Mouse (Mus musculus): ENCODE results near the gene Gfap. TPM values are rescaled to one million over a fixed set of nuclear protein-coding genes. Genes with fewer than 3 reads are reported as not detected.

The Gfap gene
- polyA plus RNA-seq (2014; fragmentation: Illumina TruSeq; extraction: RNeasy Lipid Tissue Mini Kit (QIAGEN cat#74804); ENCODE audit: low replicate concordance), result not detected

DNA sequence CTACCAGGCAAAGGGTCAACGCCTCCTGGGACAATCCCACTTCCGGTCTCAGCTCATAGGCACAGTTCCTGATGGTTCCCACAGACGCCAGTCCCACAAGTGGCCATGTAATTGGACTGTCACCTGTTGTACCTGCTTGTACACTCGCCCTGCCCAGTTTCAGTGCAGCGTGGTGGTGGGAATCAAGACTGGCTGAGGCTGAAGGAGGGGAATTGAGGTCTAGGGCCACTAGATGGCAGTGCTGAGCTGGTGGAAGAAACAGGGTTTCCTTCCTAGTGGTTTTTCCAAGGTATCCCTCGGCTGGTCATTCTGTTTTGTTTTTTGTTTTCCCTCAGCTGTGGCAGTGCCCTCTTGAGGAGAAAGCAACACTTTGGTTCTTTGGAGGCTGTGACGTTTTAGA lies at the start of gene Gfap:
Gene Gfap (minus strand): TSS at position 150 of the 400 bp plus-strand sequence.

DNA sequence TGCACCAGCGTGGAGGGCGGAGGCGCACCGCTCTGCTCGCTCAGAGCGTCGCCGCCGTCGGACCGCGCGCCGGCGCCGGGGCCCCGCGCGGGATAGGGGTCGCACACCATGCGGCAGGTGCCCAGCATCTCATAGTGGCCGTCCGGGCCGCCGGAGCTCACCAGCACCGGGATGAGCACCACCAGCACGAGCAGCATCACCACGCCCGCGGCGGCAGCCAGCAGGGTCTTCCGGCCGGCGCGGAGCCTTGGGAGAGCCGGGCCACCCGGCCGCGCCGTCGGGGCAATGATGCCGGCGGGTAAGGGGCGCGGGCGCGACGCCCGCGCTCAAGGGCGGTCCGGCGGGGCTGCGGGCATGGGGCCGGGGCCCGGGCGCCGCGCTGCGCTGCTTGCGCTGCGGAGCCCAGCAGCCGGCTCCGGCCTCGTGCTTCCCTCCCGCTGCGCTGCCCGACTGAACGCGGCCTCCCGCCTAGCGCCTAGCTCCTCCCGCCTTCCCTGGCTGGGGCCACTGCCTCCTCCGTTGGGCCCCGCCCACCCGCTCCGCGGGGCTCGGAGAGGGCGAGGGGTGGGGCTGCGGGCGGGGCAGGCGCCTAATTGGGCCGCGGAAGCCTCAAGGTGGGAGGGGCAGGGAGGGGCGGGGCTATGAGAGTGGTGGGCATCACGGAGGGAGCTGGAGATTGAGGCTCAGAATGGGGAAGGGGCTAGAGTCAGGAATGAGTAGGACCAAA lies 45.7 kb upstream of the Gfap start, which contains the start of gene C1ql1:
Gene C1ql1 (minus strand): TSS at position 424 of the 727 bp plus-strand sequence.

DNA sequence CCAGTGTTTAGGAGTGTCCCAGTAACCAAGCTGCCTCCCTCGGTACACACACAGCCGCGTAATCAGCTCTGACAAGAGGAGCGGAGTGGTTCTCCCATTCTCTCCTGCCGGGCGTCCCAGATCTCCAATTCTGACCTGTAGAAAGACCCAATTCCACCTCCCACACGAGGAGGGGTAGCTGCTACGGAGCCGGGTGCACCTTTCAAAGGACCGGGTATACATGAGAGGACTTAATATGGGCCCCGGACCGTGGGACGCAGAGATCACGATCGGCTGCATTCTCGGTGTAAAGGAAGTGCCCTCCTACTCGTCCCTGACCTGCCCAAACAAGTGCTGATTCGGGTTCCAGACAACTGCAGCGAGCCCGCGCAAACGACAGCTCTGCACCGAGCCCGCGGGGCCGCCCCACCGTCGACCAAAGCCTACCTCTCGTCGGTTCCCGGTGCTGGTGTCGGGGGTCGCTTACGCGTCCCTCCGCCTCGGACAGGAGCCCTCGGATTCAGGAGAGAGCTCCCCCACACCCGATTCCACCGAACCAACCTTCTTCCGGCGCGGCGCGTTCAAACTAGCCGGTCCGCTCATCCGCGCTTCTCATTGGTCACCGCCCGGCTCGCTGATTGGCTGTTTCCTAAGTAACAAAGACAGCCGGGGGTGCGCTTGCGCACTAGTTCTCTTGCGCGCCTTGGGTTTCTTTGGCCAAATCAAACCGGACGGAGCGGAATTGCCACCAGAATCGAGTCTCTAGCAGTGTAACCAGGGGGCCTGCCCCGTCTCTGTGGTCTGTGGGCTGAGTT lies 24.0 kb upstream of the Gfap start, which contains the start of gene Kif18b:
Gene Kif18b (minus strand): TSS at position 568 of the 794 bp plus-strand sequence.

DNA sequence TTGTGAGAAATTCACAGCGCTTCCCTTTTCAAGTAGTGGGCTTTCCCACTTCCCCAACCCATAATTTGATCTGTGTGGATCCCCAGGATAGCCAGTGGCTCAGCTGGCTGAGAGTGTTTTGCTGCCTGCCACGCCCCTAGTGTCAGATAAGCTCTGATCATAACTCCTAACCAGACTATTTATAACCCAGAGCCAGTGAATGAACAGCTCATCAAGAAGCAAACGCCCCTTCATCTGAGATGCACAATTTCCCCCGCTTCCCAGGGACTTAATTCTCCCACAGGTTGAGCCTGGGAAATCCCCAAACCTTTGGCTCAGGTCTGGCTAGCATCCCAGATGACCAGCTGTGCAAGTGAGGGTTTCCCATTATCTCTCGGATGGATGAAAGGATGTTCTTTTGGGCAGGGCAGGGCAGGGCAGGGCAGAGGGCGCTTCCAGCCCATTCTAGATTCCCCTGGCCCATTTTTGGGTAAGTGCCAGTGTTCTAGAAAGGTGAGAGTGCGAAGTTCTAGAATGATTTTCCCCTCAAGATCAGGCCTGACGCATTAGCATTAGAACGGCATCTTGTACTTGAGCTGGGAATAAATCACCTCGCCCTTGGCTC lies 16.0 kb downstream of the Gfap start, which contains the start of gene Fam187a:
Gene Fam187a (plus strand): TSS at position 554 of the 604 bp plus-strand sequence.

DNA sequence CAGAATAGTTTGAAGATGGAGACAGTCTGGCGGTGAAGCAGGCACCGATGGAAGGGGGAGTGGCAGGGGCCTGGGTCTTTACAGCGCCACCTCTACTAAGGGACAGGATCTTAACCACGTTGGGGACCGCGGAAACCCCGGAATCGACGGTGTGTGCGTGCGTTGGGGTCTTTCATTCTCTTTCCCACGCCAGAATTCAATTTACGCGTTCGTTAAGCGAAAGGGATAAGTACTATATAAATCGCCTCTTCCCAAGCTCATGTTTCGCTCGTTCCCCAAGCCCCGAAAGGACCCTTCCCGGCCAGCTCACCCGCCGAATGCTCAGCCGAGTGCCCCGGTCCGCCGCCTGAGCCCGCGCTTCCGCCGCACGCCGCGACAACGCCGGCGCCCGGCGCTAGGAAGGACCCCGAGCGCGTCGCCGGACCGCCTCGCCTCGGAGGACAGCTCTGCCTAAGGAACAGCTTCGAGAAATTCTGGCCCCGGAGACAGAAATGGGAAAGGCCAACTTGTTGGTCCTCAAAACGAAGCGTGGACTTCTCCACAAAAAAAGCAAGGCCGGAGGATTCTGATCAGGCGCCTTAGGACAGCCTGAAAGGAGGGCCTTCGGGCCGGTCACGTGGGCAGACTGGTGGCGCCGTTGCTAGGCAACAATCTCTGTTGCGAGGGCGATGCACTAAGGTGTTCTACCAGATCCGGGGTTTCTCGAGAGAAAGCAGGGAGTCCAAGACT lies 20.0 kb downstream of the Gfap start, which contains the start of the genes Eftud2 and Ccdc103:
Gene Eftud2 (minus strand): TSS at position 401 of the 729 bp plus-strand sequence.
Gene Ccdc103 (plus strand): TSS at position 620 of the 729 bp plus-strand sequence.

Other genes starting within 250 kb of the Gfap start
- not detected for gene Meioc, start 237.2 kb downstream of the Gfap start, polyA plus RNA-seq (2014; fragmentation: Illumina TruSeq; extraction: RNeasy Lipid Tissue Mini Kit (QIAGEN cat#74804); ENCODE audit: low replicate concordance)
- 28.0 TPM for gene Ccdc43, start 203.1 kb downstream of the Gfap start, polyA plus RNA-seq (2014; fragmentation: Illumina TruSeq; extraction: RNeasy Lipid Tissue Mini Kit (QIAGEN cat#74804); ENCODE audit: low replicate concordance)
- gene Adam11, start 139.5 kb downstream of the Gfap start, polyA plus RNA-seq (2014; fragmentation: Illumina TruSeq; extraction: RNeasy Lipid Tissue Mini Kit (QIAGEN cat#74804); ENCODE audit: low replicate concordance), result 0.07 TPM
- 6.4 TPM for gene Gjc1, start 81.2 kb downstream of the Gfap start, polyA plus RNA-seq (2014; fragmentation: Illumina TruSeq; extraction: RNeasy Lipid Tissue Mini Kit (QIAGEN cat#74804); ENCODE audit: low replicate concordance)
- not detected for gene Higd1b, start 65.1 kb downstream of the Gfap start, polyA plus RNA-seq (2014; fragmentation: Illumina TruSeq; extraction: RNeasy Lipid Tissue Mini Kit (QIAGEN cat#74804); ENCODE audit: low replicate concordance)
- gene Eftud2, start 19.9 kb downstream of the Gfap start, polyA plus RNA-seq (2014; fragmentation: Illumina TruSeq; extraction: RNeasy Lipid Tissue Mini Kit (QIAGEN cat#74804); ENCODE audit: low replicate concordance), result 19.1 TPM
- not detected for gene Ccdc103, start 19.7 kb downstream of the Gfap start, polyA plus RNA-seq (2014; fragmentation: Illumina TruSeq; extraction: RNeasy Lipid Tissue Mini Kit (QIAGEN cat#74804); ENCODE audit: low replicate concordance)
- not detected for gene Fam187a, start 15.7 kb downstream of the Gfap start, polyA plus RNA-seq (2014; fragmentation: Illumina TruSeq; extraction: RNeasy Lipid Tissue Mini Kit (QIAGEN cat#74804); ENCODE audit: low replicate concordance)
- 0.67 TPM for gene Kif18b, start 24.2 kb upstream of the Gfap start, polyA plus RNA-seq (2014; fragmentation: Illumina TruSeq; extraction: RNeasy Lipid Tissue Mini Kit (QIAGEN cat#74804); ENCODE audit: low replicate concordance)
- not detected for gene C1ql1, start 45.8 kb upstream of the Gfap start, polyA plus RNA-seq (2014; fragmentation: Illumina TruSeq; extraction: RNeasy Lipid Tissue Mini Kit (QIAGEN cat#74804); ENCODE audit: low replicate concordance)
- gene Nmt1, start 127.3 kb upstream of the Gfap start, polyA plus RNA-seq (2014; fragmentation: Illumina TruSeq; extraction: RNeasy Lipid Tissue Mini Kit (QIAGEN cat#74804); ENCODE audit: low replicate concordance), result 7.2 TPM
- 3.3 TPM for gene Dcakd, start 127.4 kb upstream of the Gfap start, polyA plus RNA-seq (2014; fragmentation: Illumina TruSeq; extraction: RNeasy Lipid Tissue Mini Kit (QIAGEN cat#74804); ENCODE audit: low replicate concordance)
- not detected for gene Plcd3, start 200.7 kb upstream of the Gfap start, polyA plus RNA-seq (2014; fragmentation: Illumina TruSeq; extraction: RNeasy Lipid Tissue Mini Kit (QIAGEN cat#74804); ENCODE audit: low replicate concordance)
- 7.1 TPM for gene Acbd4, start 200.8 kb upstream of the Gfap start, polyA plus RNA-seq (2014; fragmentation: Illumina TruSeq; extraction: RNeasy Lipid Tissue Mini Kit (QIAGEN cat#74804); ENCODE audit: low replicate concordance)
- 34.2 TPM for gene Hexim1, start 215.3 kb upstream of the Gfap start, polyA plus RNA-seq (2014; fragmentation: Illumina TruSeq; extraction: RNeasy Lipid Tissue Mini Kit (QIAGEN cat#74804); ENCODE audit: low replicate concordance)
- 0.82 TPM for gene Hexim2, start 231.5 kb upstream of the Gfap start, polyA plus RNA-seq (2014; fragmentation: Illumina TruSeq; extraction: RNeasy Lipid Tissue Mini Kit (QIAGEN cat#74804); ENCODE audit: low replicate concordance)

Data from small intestine, adult 10 weeks (tissue).